Mouse (Mus musculus) adrenal gland, adult (tissue): ENCODE results near the gene Gm21394.
"Not testable (repeated sequence)": the region's sequence is repeated elsewhere in the genome, so short reads cannot be mapped to it uniquely, and the experiment has no call there.

ENCODE experiments used
- DNase-seq, 2 experiments: peaks; one replicate each; pipeline ENCODE4 v3.0.0; 2022 to 2023; ENCODE audit warnings: low spot score in 1 of 2; ENCODE audit not compliant: inconsistent age in 2 of 2

Gm21394 gene

GRCm38 (mm10) chrY:84564807-84565206 is at the start of gene Gm21394:
TSS of gene Gm21394 (minus strand) at chrY:84564907.
- not testable (repeated sequence) for DNase-seq
